Mouse (Mus musculus) heart, embryonic 11.5 days (tissue): ENCODE measurements around the gene Snd1. TPM values are rescaled to one million over a fixed set of nuclear protein-coding genes. Genes with fewer than 3 reads are reported as not detected.

Experiments
- ATAC-seq: fragments of 200-750 bp; cut with Nextera tagmentation; replicated peaks from 2 replicates; pipeline ENCODE4 v1.8.0; 2017; ENCODE audit warnings: moderate library complexity; ENCODE audit not compliant: insufficient number of reproducible peaks, low FRiP score, low TSS enrichment
- H3K27ac ChIP-seq: fragments of 300-500 bp; sonication (generic); 2 replicates; pipeline ENCODE4 v1.5.1; 2014; ENCODE audit warnings: mild to moderate bottlenecking, low read depth, low read length
- H3K27me3 ChIP-seq: fragments of 300-500 bp; sonication (generic); 2 replicates; pipeline ENCODE4 v1.6.1; 2014; ENCODE audit warnings: mild to moderate bottlenecking, low read length, mixed read lengths; ENCODE audit not compliant: control insufficient read depth, insufficient read depth
- H3K36me3 ChIP-seq: fragments of 300-500 bp; sonication (generic); 2 replicates; pipeline ENCODE4 v1.6.1; 2014; ENCODE audit warnings: mild to moderate bottlenecking, low read length, moderate library complexity, mixed read lengths; ENCODE audit not compliant: control insufficient read depth, insufficient read depth
- H3K4me1 ChIP-seq: fragments of 300-500 bp; sonication (generic); 2 replicates; pipeline ENCODE4 v1.6.1; 2014; ENCODE audit warnings: low read length; ENCODE audit not compliant: control insufficient read depth, insufficient read depth
- H3K4me2 ChIP-seq: fragments of 300-500 bp; sonication (generic); 2 replicates; pipeline ENCODE4 v1.6.1; 2014; ENCODE audit warnings: mild to moderate bottlenecking, moderate library complexity
- H3K4me3 ChIP-seq: fragments of 300-500 bp; sonication (generic); 2 replicates; pipeline ENCODE4 v1.5.1; 2014; ENCODE audit warnings: low read depth, low read length
- H3K9ac ChIP-seq: fragments of 300-500 bp; sonication (generic); 2 replicates; pipeline ENCODE4 v1.6.1; 2014; ENCODE audit warnings: mild to moderate bottlenecking, low read depth, low read length, moderate library complexity
- H3K9me3 ChIP-seq: fragments of 300-500 bp; sonication (generic); replicated peaks from 2 replicates; pipeline ENCODE4 v1.6.1; 2016; ENCODE audit warnings: low read length; ENCODE audit not compliant: control insufficient read depth
- WGBS: fragments of 180-500 bp; shearing (Covaris S2); extraction: QIAGEN DNeasy Blood & Tissue Kit; methylation state at CpG from one replicate; pipeline ENCODE4 v1.1.7; 2014; ENCODE audit not compliant: insufficient replicate concordance; 5-methylcytosine and 5-hydroxymethylcytosine counted together
- polyA plus RNA-seq: library from polyadenylated mRNA; unstranded; fragments of >200 nt; fragmentation: Nextera tagmentation; extraction: Ambion mirVana; gene quantifications from 2 replicates; pipeline ENCODE4 v1.2.1, GENCODE M21; 2014

Snd1 gene
- polyA plus RNA-seq, 1 experiment from 2014 or later = 87.9 TPM

- Histone ChIP-seq H3K4me1 (peaks cover 48% of the 10 kb centered on the region), H3K9me3 (no peaks in the 10 kb centered on the region), H3K9ac (no peak overlapping the region), H3K4me2 (no peak overlapping the region), H3K36me3 (no peaks in the 10 kb centered on the region), H3K27me3 (no peaks in the 10 kb centered on the region), H3K4me3 (no peak overlapping the region), H3K27ac (peak overlapping the region; percentile 43)
- no peak for ATAC-seq
- WGBS = 67% methylated on average over 4 of the region's 4 CpGs
Observed at GRCm38 (mm10) chr6:28856789-28857188, 381.9 kb downstream of the Snd1 start.

GRCm38 (mm10) chr6:28857198-28858180 lies 382.6 kb downstream of the Snd1 start:
- no peak overlapping the region for H3K9ac ChIP-seq
- H3K27ac ChIP-seq = peak overlapping the region; percentile 43
- peaks cover 51% of the 10 kb centered on the region for H3K4me1 ChIP-seq

GRCm38 (mm10) chr6:28859094-28859493 lies 384.2 kb downstream of the Snd1 start:
- H3K4me1 ChIP-seq = peaks cover 41% of the 10 kb centered on the region
- WGBS = 85% methylated on average over 2 of the region's 2 CpGs
- no peaks in the 10 kb centered on the region for H3K36me3 ChIP-seq
- ATAC-seq = no peak
- H3K27me3 ChIP-seq = no peaks in the 10 kb centered on the region
- H3K27ac ChIP-seq = no peak overlapping the region
- H3K9ac ChIP-seq = no peak overlapping the region
- H3K4me2 ChIP-seq = no peak overlapping the region
- no peaks in the 10 kb centered on the region for H3K9me3 ChIP-seq
- H3K4me3 ChIP-seq = no peak overlapping the region

More at GRCm38 (mm10) chr6:28857198-28858180, 382.6 kb downstream of the Snd1 start:
- Histone ChIP-seq H3K4me2 (no peak overlapping the region), H3K4me3 (no peak overlapping the region), H3K9me3 (no peaks in the 10 kb centered on the region), H3K27me3 (no peaks in the 10 kb centered on the region), H3K36me3 (no peaks in the 10 kb centered on the region)
- WGBS = 30% methylated on average over 2 of the region's 2 CpGs
- ATAC-seq = no peak

- no peak overlapping the region for H3K27ac ChIP-seq
- H3K27me3 ChIP-seq = no peaks in the 10 kb centered on the region
- H3K9ac ChIP-seq = no peak overlapping the region
- no peak overlapping the region for H3K4me2 ChIP-seq
- no peak for ATAC-seq
- WGBS = 83% methylated on average over 2 of the region's 2 CpGs
- no peak overlapping the region for H3K4me3 ChIP-seq
- no peaks in the 10 kb centered on the region for H3K36me3 ChIP-seq
- peaks cover 35% of the 10 kb centered on the region for H3K4me1 ChIP-seq
- no peaks in the 10 kb centered on the region for H3K9me3 ChIP-seq
Observed at GRCm38 (mm10) chr6:28860450-28860849, 385.5 kb downstream of the Snd1 start.

GRCm38 (mm10) chr6:28860922-28861321 lies 386.0 kb downstream of the Snd1 start:
- Histone ChIP-seq H3K4me1 (peaks cover 33% of the 10 kb centered on the region), H3K9me3 (no peaks in the 10 kb centered on the region), H3K27ac (no peak overlapping the region), H3K36me3 (no peaks in the 10 kb centered on the region), H3K9ac (no peak overlapping the region), H3K27me3 (no peaks in the 10 kb centered on the region), H3K4me3 (no peak overlapping the region), H3K4me2 (no peak overlapping the region)
- 42% methylated on average over 2 of the region's 2 CpGs for WGBS
- ATAC-seq = no peak

GRCm38 (mm10) chr6:28862304-28862703 lies 387.4 kb downstream of the Snd1 start:
- no peak; the same call in 1 of the 2 replicates for ATAC-seq
- WGBS = 53% methylated on average over 8 of the region's 8 CpGs

GRCm38 (mm10) chr6:28864684-28865083 lies 389.7 kb downstream of the Snd1 start:
- Histone ChIP-seq H3K4me3 (no peak overlapping the region), H3K9ac (no peak overlapping the region), H3K36me3 (no peaks in the 10 kb centered on the region), H3K4me1 (peaks cover 20% of the 10 kb centered on the region), H3K9me3 (no peaks in the 10 kb centered on the region), H3K4me2 (no peak overlapping the region), H3K27ac (no peak overlapping the region), H3K27me3 (no peaks in the 10 kb centered on the region)
- no peak for ATAC-seq
- 54% methylated on average over 5 of the region's 5 CpGs for WGBS

More at GRCm38 (mm10) chr6:28862304-28862703, 387.4 kb downstream of the Snd1 start:
- H3K36me3 ChIP-seq = no peaks in the 10 kb centered on the region
- H3K9me3 ChIP-seq = no peaks in the 10 kb centered on the region
- H3K9ac ChIP-seq = no peak overlapping the region
- H3K27me3 ChIP-seq = no peaks in the 10 kb centered on the region
- no peak overlapping the region for H3K4me3 ChIP-seq
- no peak overlapping the region for H3K27ac ChIP-seq
- no peak overlapping the region for H3K4me2 ChIP-seq
- H3K4me1 ChIP-seq = peaks cover 28% of the 10 kb centered on the region

GRCm38 (mm10) chr6:28865112-28865511 lies 390.2 kb downstream of the Snd1 start:
- no peak for ATAC-seq
- no peak overlapping the region for H3K4me3 ChIP-seq
- no peak overlapping the region for H3K9ac ChIP-seq
- H3K4me1 ChIP-seq = peaks cover 20% of the 10 kb centered on the region
- H3K36me3 ChIP-seq = no peaks in the 10 kb centered on the region
- no peaks in the 10 kb centered on the region for H3K9me3 ChIP-seq
- no peaks in the 10 kb centered on the region for H3K27me3 ChIP-seq
- H3K4me2 ChIP-seq = no peak overlapping the region
- 87% methylated on average over 10 of the region's 10 CpGs for WGBS
- no peak overlapping the region for H3K27ac ChIP-seq
